Mouse (Mus musculus) embryonic facial prominence, embryonic 10.5 days (tissue): ENCODE data around the gene Cdyl. TPM values are rescaled to one million over a fixed set of nuclear protein-coding genes. Genes with fewer than 3 reads are reported as not detected.

Experiments used
- DNase-seq: peaks from one replicate; pipeline ENCODE4 v3.0.0-alpha.2; 2017; ENCODE audit warnings: low spot score
- H3K27ac ChIP-seq: fragments of 300-500 bp; sonication (generic); replicated peaks from 2 replicates; pipeline ENCODE4 v1.5.1; 2016; ENCODE audit warnings: mild to moderate bottlenecking
- H3K27me3 ChIP-seq: fragments of 300-500 bp; sonication (generic); replicated peaks from 2 replicates; pipeline ENCODE4 v1.6.1; 2016; ENCODE audit warnings: low read depth, mild to moderate bottlenecking; ENCODE audit not compliant: poor library complexity, severe bottlenecking
- H3K36me3 ChIP-seq: fragments of 300-500 bp; sonication (generic); replicated peaks from 2 replicates; pipeline ENCODE4 v1.6.1; 2016; ENCODE audit warnings: mild to moderate bottlenecking, moderate library complexity
- H3K4me1 ChIP-seq: fragments of 300-500 bp; sonication (generic); 2 replicates; pipeline ENCODE4 v1.6.1; 2016
- H3K4me3 ChIP-seq: fragments of 300-500 bp; sonication (generic); 2 replicates; pipeline ENCODE4 v1.5.1; 2016; ENCODE audit warnings: mild to moderate bottlenecking, moderate library complexity
- H3K9me3 ChIP-seq: fragments of 300-500 bp; sonication (generic); 2 replicates; pipeline ENCODE4 v1.6.1; 2016; ENCODE audit warnings: mild to moderate bottlenecking
- WGBS: fragments of 180-500 bp; shearing (Covaris S2); methylation state at CpG from one replicate; pipeline ENCODE4 v1.1.7; 2016; 5-methylcytosine and 5-hydroxymethylcytosine counted together
- polyA plus RNA-seq: library from polyadenylated mRNA; unstranded; fragments of >200 nt; fragmentation: Nextera tagmentation; extraction: Ambion mirVana; gene quantifications from 2 replicates; pipeline ENCODE4 v1.2.1, GENCODE M21; 2016

The Cdyl gene
- polyA plus RNA-seq, 1 experiment from 2014 or later, result 11.8 TPM

DNA sequence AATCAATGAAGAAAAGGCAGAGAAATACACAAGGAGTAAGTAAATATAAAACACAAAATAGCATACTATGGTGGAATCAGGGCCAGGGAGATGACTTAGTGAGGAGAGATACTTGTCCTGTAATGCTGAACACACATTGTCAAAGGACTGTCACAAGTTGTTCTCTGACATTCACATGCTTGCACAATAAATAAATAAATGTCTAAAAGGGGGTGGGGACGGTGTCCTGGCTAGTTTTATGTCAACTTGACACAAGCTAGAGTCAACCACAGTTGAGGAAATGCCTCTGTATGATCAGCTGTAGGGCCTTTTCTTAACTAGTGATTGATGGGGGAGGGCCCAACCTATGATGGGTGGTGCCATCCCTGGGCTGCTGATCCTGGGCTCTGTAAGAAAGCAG, 63.4 kb downstream of the Cdyl start:
- no peak for DNase-seq
- no peaks in the 10 kb centered on the region for H3K36me3 ChIP-seq
- no peaks in the 10 kb centered on the region for H3K9me3 ChIP-seq
- no peak overlapping the region for H3K4me3 ChIP-seq
- 77% methylated on average over 1 of the region's 1 CpGs for WGBS
- no peak overlapping the region for H3K27ac ChIP-seq
- no peaks in the 10 kb centered on the region for H3K27me3 ChIP-seq
- H3K4me1 ChIP-seq, result no peaks in the 10 kb centered on the region

GRCm38 (mm10) chr13:35726025-35726424, 66.4 kb downstream of the Cdyl start:
- no peaks in the 10 kb centered on the region for H3K27me3 ChIP-seq
- no peak overlapping the region for H3K27ac ChIP-seq
- no peaks in the 10 kb centered on the region for H3K9me3 ChIP-seq
- H3K36me3 ChIP-seq, result no peaks in the 10 kb centered on the region
- DNase-seq, result no peak
- no peaks in the 10 kb centered on the region for H3K4me1 ChIP-seq
- no peak overlapping the region for H3K4me3 ChIP-seq
- 95% methylated on average over 3 of the region's 3 CpGs for WGBS

DNA sequence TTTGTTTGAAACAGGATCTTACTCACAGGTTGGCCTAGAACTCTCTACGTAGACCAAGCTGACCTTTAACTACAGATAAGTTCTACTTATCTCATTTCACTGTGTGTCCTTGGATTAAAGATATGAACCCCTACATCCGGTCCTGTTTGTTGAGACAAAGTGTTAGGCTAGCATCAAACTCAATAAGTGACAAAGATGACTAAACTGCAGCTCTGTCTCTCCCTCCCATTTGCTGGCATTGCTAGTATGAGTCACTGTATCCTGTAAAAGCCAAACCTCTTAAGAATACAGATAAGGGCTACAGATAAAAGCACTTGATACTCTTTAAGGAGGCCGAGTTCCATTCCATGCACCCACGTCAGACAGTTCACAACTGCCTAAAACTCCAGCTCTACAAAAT, 72.5 kb downstream of the Cdyl start:
- WGBS, result 92% methylated on average over 4 of the region's 4 CpGs
- Histone ChIP-seq H3K36me3 (no peaks in the 10 kb centered on the region), H3K4me3 (no peak overlapping the region), H3K9me3 (no peaks in the 10 kb centered on the region), H3K27ac (no peak overlapping the region), H3K4me1 (no peaks in the 10 kb centered on the region), H3K27me3 (no peaks in the 10 kb centered on the region)
- no peak for DNase-seq

DNA sequence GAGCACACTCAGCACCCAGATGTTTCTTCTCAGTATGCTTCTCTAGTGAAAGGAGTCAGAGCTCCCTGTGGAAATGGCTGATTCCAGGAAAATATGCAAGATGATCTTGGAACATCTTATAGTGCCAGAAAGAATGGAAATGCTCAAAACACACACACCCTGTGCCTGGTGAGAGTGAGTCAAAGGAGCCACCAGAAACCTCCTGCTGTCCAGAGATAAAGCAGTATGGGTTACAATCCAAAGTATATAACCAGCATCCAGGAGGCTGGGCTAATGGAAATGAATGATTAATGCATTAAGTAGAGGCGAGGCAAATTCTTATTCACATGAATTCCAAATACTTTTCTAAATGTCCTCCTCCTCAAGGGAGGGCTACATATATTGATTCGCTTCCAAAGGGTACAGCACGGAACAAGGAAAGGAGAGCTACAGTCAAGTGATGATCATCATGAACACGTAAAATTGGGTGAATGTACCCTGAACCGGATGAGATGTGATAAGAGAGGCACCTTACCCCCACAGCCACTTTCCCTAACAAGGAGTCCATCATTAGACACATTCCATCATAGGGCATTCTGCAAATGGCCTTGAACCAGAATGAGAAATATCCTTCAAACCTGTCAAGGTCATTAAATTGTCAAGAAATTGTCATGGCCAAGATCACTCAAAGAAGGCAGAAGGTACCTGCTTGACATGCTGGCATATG, 73.4 kb downstream of the Cdyl start:
- no peak overlapping the region for H3K4me3 ChIP-seq
- no peak for DNase-seq
- no peaks in the 10 kb centered on the region for H3K9me3 ChIP-seq
- H3K27me3 ChIP-seq, result peaks cover 5% of the 10 kb centered on the region
- 89% methylated on average over 5 of the region's 5 CpGs for WGBS
- H3K27ac ChIP-seq, result no peak overlapping the region
- H3K4me1 ChIP-seq, result no peaks in the 10 kb centered on the region
- no peaks in the 10 kb centered on the region for H3K36me3 ChIP-seq

DNA sequence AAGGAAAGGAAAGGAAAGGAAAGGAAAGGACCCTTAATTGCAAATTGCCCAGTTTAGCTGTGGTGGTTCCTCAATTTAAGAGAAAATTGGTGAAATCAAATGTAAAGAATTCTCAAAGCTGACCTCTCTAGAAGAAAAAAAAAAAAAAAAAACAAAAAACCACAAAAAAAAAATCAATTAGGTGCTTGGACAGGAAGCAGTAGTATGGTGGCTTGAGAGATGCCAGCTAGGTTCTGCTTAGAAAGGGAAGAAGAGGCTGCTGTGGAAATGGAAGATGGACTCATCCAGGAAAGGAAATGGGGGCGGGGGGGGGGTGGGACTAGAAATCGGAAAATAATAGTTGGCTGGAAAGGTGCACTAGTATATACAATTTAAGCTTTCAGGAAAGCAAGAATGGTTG, 77.9 kb downstream of the Cdyl start:
- 18% methylated on average over 2 of the region's 2 CpGs for WGBS
- H3K36me3 ChIP-seq, result no peaks in the 10 kb centered on the region
- DNase-seq, result no peak
- no peak overlapping the region for H3K27ac ChIP-seq
- no peaks in the 10 kb centered on the region for H3K9me3 ChIP-seq
- H3K4me1 ChIP-seq, result peaks cover 7% of the 10 kb centered on the region
- H3K27me3 ChIP-seq, result peaks cover 33% of the 10 kb centered on the region
- H3K4me3 ChIP-seq, result no peak overlapping the region

GRCm38 (mm10) chr13:35738210-35738609, 78.6 kb downstream of the Cdyl start:
- 10% methylated on average over 2 of the region's 2 CpGs for WGBS
- no peaks in the 10 kb centered on the region for H3K36me3 ChIP-seq
- no peak for DNase-seq

DNA sequence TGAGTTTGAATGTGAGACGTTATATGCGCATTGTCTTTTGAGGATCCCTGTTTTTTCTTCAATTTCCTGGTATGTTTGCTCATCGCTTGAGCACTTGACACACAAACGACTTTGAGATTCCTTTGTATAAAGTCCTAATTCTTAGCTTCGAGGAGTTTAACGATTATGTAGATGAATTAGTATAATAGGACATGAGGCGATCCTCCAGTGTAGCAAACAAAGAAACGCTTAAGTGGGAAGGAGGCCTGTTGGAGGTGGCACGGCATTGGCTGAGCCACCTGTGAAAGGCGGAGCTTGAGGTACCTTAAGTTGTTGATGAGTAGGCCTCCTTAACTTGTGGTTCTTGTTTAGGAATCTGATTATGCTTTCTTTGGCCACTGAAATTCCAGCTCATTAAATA, 79.8 kb downstream of the Cdyl start:
- peaks cover 18% of the 10 kb centered on the region for H3K4me1 ChIP-seq
- no peaks in the 10 kb centered on the region for H3K9me3 ChIP-seq
- H3K27me3 ChIP-seq, result peaks cover 33% of the 10 kb centered on the region
- 7% methylated on average over 10 of the region's 10 CpGs for WGBS
- no peak overlapping the region for H3K27ac ChIP-seq
- DNase-seq, result no peak
- H3K4me3 ChIP-seq, result no peak overlapping the region
- H3K36me3 ChIP-seq, result no peaks in the 10 kb centered on the region

More at GRCm38 (mm10) chr13:35738210-35738609, 78.6 kb downstream of the Cdyl start:
- Histone ChIP-seq H3K27me3 (peaks cover 33% of the 10 kb centered on the region), H3K4me3 (no peak overlapping the region), H3K4me1 (peaks cover 14% of the 10 kb centered on the region), H3K27ac (no peak overlapping the region), H3K9me3 (no peaks in the 10 kb centered on the region)

- peak overlapping the region; percentile 96 for H3K27ac ChIP-seq
- no peaks in the 10 kb centered on the region for H3K36me3 ChIP-seq
These were observed 80.8 kb downstream of the Cdyl start for GRCm38 (mm10) chr13:35740301-35741039.

DNA sequence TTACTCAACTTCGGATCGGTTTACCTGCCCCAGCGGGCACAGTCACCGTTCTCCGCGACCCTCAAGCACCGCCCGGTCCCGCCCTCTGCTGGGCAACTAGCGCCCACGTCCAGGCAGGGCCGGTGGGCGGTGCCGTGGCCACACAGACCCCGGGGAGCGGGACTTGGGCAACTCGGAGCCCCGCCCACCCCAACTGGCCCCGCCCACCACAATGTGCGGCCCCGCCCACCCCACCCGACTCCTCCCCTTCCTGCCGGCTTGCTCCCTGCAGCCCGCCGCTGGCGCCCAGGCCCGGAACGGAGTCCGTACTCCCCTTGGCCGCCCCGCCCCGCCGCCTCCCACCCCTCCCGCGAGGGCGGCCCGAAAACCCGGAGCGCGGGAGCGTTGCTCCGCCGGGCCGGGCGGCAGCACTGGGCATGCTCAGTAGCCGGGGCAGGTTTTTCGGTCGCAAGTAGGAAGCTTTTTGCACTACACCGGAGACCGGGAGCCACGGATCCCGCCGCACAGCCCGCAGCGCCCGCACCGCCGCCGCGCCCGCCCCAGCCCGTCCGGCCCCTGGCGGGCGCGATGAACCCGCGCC, 81.5 kb downstream of the Cdyl start:
- under 1% methylated on average over 68 of the region's 68 CpGs for WGBS
- peaks cover 18% of the 10 kb centered on the region for H3K4me1 ChIP-seq

More at GRCm38 (mm10) chr13:35740301-35741039, 80.8 kb downstream of the Cdyl start:
- under 1% methylated on average over 61 of the region's 61 CpGs for WGBS
- peaks cover 33% of the 10 kb centered on the region for H3K27me3 ChIP-seq
- DNase-seq, result no peak
- H3K4me1 ChIP-seq, result peaks cover 18% of the 10 kb centered on the region
- peak overlapping the region; percentile 88 for H3K4me3 ChIP-seq
- no peaks in the 10 kb centered on the region for H3K9me3 ChIP-seq

GRCm38 (mm10) chr13:35741620-35742421, 82.2 kb downstream of the Cdyl start:
- Histone ChIP-seq H3K36me3 (peaks cover 13% of the 10 kb centered on the region), H3K4me3 (peak overlapping the region; percentile 88), H3K27me3 (peaks cover 33% of the 10 kb centered on the region), H3K27ac (peak overlapping the region; percentile 96), H3K4me1 (peaks cover 18% of the 10 kb centered on the region), H3K9me3 (peaks cover 11% of the 10 kb centered on the region)
- WGBS, result under 1% methylated on average over 86 of the region's 93 CpGs
- DNase-seq, result peak; percentile 79

More for the DNA sequence above, 81.5 kb downstream of the Cdyl start:
- peaks cover 4% of the 10 kb centered on the region for H3K9me3 ChIP-seq
- H3K36me3 ChIP-seq, result peaks cover 7% of the 10 kb centered on the region
- H3K27ac ChIP-seq, result peak overlapping the region; percentile 96
- DNase-seq, result peak; percentile 98
- H3K27me3 ChIP-seq, result peaks cover 33% of the 10 kb centered on the region
- peak overlapping the region; percentile 88 for H3K4me3 ChIP-seq

DNA sequence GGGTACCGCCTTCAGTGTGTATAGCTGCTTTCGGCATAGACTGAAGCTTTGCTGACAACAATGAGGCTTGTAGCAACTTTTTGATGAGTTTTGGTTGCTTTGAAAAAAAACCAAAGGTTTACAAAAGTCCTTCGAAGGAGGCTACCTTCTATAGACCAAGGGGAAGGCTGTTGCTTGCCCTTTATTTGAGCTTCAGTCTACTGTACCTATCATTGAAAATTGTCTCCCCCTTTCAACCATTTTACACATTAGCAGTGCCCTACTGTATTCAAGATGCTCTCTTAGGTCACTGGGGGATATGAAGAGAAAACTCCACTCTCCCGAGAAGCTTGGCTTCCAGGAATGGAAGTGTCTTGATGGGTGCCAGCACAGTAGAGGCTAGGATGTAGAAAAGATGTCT, 83.1 kb downstream of the Cdyl start:
- Histone ChIP-seq H3K27me3 (peaks cover 31% of the 10 kb centered on the region), H3K4me1 (peaks cover 18% of the 10 kb centered on the region), H3K27ac (no peak overlapping the region; the same call in 1 of the 2 replicates), H3K36me3 (peaks cover 20% of the 10 kb centered on the region), H3K9me3 (peaks cover 20% of the 10 kb centered on the region), H3K4me3 (peak overlapping the region; percentile 88)
- 57% methylated on average over 4 of the region's 4 CpGs for WGBS
- DNase-seq, result no peak

- peaks cover 22% of the 10 kb centered on the region for H3K9me3 ChIP-seq
- H3K27me3 ChIP-seq, result peaks cover 26% of the 10 kb centered on the region
- no peak for DNase-seq
- no peak overlapping the region for H3K27ac ChIP-seq
- peak overlapping the region; percentile 88 for H3K4me3 ChIP-seq
- WGBS, result 59% methylated on average over 1 of the region's 1 CpGs
- H3K4me1 ChIP-seq, result peaks cover 18% of the 10 kb centered on the region
- peaks cover 21% of the 10 kb centered on the region for H3K36me3 ChIP-seq
These were observed 83.6 kb downstream of the Cdyl start for GRCm38 (mm10) chr13:35743196-35743595.
